Mouse (Mus musculus) heart, embryonic 14.5 days (tissue): ENCODE data around the gene 4930535I16Rik. TPM values are rescaled to one million over a fixed set of nuclear protein-coding genes. Genes with fewer than 3 reads are reported as not detected.

ENCODE experiments used
- ATAC-seq: fragments of 200-750 bp; cut with Nextera tagmentation; 2 replicates; pipeline ENCODE4 v1.8.0; 2017; ENCODE audit warnings: low read depth, moderate TSS enrichment; ENCODE audit not compliant: insufficient number of reproducible peaks, insufficient read depth, low FRiP score
- H3K27ac ChIP-seq, 2 experiments: fragments of 200-500 bp in 1 of 2; fragments of 300-500 bp in 1 of 2; sonication (generic) in 1 of 2; replicated peaks in 1 of 2; 2 replicates each; pipeline ENCODE4 v1.5.1; 2012 to 2014; ENCODE audit warnings: low read depth in 2 of 2, low read length in 2 of 2, control low read depth in 1 of 2, mild to moderate bottlenecking in 1 of 2, mixed read lengths in 1 of 2; ENCODE audit not compliant: control insufficient read depth in 1 of 2, insufficient read depth in 1 of 2
- H3K27me3 ChIP-seq: fragments of 300-500 bp; sonication (generic); 2 replicates; pipeline ENCODE4 v1.6.1; 2014; ENCODE audit warnings: mild to moderate bottlenecking, low read length, control low read depth; ENCODE audit not compliant: control insufficient read depth, insufficient read depth
- H3K36me3 ChIP-seq: fragments of 300-500 bp; sonication (generic); 2 replicates; pipeline ENCODE4 v1.6.1; 2014; ENCODE audit warnings: mild to moderate bottlenecking, control low read depth, low read length, mixed read lengths; ENCODE audit not compliant: control insufficient read depth, insufficient read depth
- H3K4me1 ChIP-seq, 2 experiments: fragments of 200-500 bp in 1 of 2; fragments of 300-500 bp in 1 of 2; sonication (generic) in 1 of 2; 2 replicates each; pipeline ENCODE4 v1.6.1; 2012 to 2014; ENCODE audit warnings: low read length in 2 of 2, control low read depth in 1 of 2, mixed read lengths in 1 of 2; ENCODE audit not compliant: control insufficient read depth in 2 of 2, insufficient read depth in 2 of 2
- H3K4me2 ChIP-seq: fragments of 300-500 bp; sonication (generic); 2 replicates; pipeline ENCODE4 v1.6.1; 2014; ENCODE audit warnings: mild to moderate bottlenecking, low read length
- H3K4me3 ChIP-seq, 2 experiments: fragments of 200-500 bp in 1 of 2; fragments of 300-500 bp in 1 of 2; sonication (generic) in 1 of 2; 2 replicates each; pipeline ENCODE4 v1.5.1; 2012 to 2014; ENCODE audit warnings: low read length in 2 of 2, mild to moderate bottlenecking in 2 of 2, control low read depth in 1 of 2, low read depth in 1 of 2, moderate library complexity in 1 of 2; ENCODE audit not compliant: control insufficient read depth in 1 of 2, insufficient read depth in 1 of 2
- H3K9ac ChIP-seq: fragments of 300-500 bp; sonication (generic); 2 replicates; pipeline ENCODE4 v1.6.1; 2014; ENCODE audit warnings: mild to moderate bottlenecking, low read length
- H3K9me3 ChIP-seq: fragments of 300-500 bp; sonication (generic); 2 replicates; pipeline ENCODE4 v1.6.1; 2016; ENCODE audit warnings: low read length, control low read depth; ENCODE audit not compliant: control insufficient read depth
- WGBS: fragments of 180-500 bp; shearing (Covaris S2); extraction: QIAGEN DNeasy Blood & Tissue Kit; methylation state at CpG from one replicate; pipeline ENCODE4 v1.1.7; 2014; 5-methylcytosine and 5-hydroxymethylcytosine counted together
- polyA plus RNA-seq: library from polyadenylated mRNA; unstranded; fragments of >200 nt; fragmentation: Nextera tagmentation; extraction: Ambion mirVana; gene quantifications from 2 replicates; pipeline ENCODE4 v1.2.1, GENCODE M21; 2014

The 4930535I16Rik gene
- not detected in 2 replicates for polyA plus RNA-seq

- under 1% methylated on average over 53 of the region's 63 CpGs for WGBS
- Histone ChIP-seq H3K27me3 (no peaks in the 10 kb centered on the region), H3K9me3 (no peaks in the 10 kb centered on the region), H3K4me3 (peak within 1 kb of the TSS; percentile 95 to 98), H3K4me2 (peak within 1 kb of the TSS; percentile 82), H3K9ac (peak within 1 kb of the TSS; percentile 95), H3K4me1 (peaks cover 6 to 22% of the 10 kb centered on the region in 2 experiments), H3K27ac (peak within 1 kb of the TSS; percentile 76 to 87), H3K36me3 (peaks cover 41% of the 10 kb centered on the region)
- peak; percentile 46 for ATAC-seq
These were observed at the start of gene 4930535I16Rik for GRCm38 (mm10) chr4:123917548-123918140. TSS of gene 4930535I16Rik (minus strand) at chr4:123918022.

GRCm38 (mm10) chr4:123962721-123963120, 44.9 kb upstream of the 4930535I16Rik start:
- Histone ChIP-seq H3K27ac (no peak overlapping the region), H3K4me1 (peaks cover 9 to 16% of the 10 kb centered on the region in 2 experiments), H3K4me2 (no peak overlapping the region), H3K4me3 (no peak overlapping the region), H3K27me3 (no peaks in the 10 kb centered on the region), H3K36me3 (no peaks in the 10 kb centered on the region), H3K9me3 (no peaks in the 10 kb centered on the region), H3K9ac (no peak overlapping the region)
- ATAC-seq: no peak
- 70% methylated on average over 9 of the region's 9 CpGs for WGBS

- Histone ChIP-seq H3K4me2 (peak overlapping the region; percentile 31), H3K27me3 (peaks cover 11% of the 10 kb centered on the region), H3K27ac (no peak overlapping the region), H3K9ac (no peak overlapping the region), H3K36me3 (no peaks in the 10 kb centered on the region), H3K4me3 (no peak overlapping the region), H3K9me3 (no peaks in the 10 kb centered on the region), H3K4me1 (peaks cover 6 to 15% of the 10 kb centered on the region in 2 experiments)
- 40% methylated on average over 4 of the region's 4 CpGs for WGBS
- no peak for ATAC-seq
These were observed 43.1 kb upstream of the 4930535I16Rik start for GRCm38 (mm10) chr4:123960955-123961354.

GRCm38 (mm10) chr4:123957891-123958290, 40.1 kb upstream of the 4930535I16Rik start:
- 63% methylated on average over 4 of the region's 4 CpGs for WGBS
- no peaks in the 10 kb centered on the region for H3K9me3 ChIP-seq
- H3K9ac ChIP-seq: no peak overlapping the region
- ATAC-seq: no peak
- H3K4me2 ChIP-seq: no peak overlapping the region
- H3K27me3 ChIP-seq: peaks cover 20% of the 10 kb centered on the region
- peaks cover 6 to 13% of the 10 kb centered on the region in 2 experiments; a peak in 3 of 4 replicates for H3K4me1 ChIP-seq
- H3K27ac ChIP-seq: no peak overlapping the region
- no peak overlapping the region for H3K4me3 ChIP-seq
- no peaks in the 10 kb centered on the region for H3K36me3 ChIP-seq

- no peak; the same call in 1 of the 2 replicates for ATAC-seq
- 55% methylated on average over 4 of the region's 4 CpGs for WGBS
These were observed 39.6 kb upstream of the 4930535I16Rik start for GRCm38 (mm10) chr4:123957492-123957808.

GRCm38 (mm10) chr4:123956703-123957491, 39.1 kb upstream of the 4930535I16Rik start:
- Histone ChIP-seq H3K27ac (no peak overlapping the region), H3K4me3 (peak overlapping the region; percentile 21 to 29), H3K4me2 (peak overlapping the region; percentile 61), H3K9ac (peak overlapping the region; percentile 50; the same call in 1 of the 2 replicates), H3K27me3 (peaks cover 20% of the 10 kb centered on the region), H3K4me1 (peaks cover 6 to 13% of the 10 kb centered on the region in 2 experiments; a peak in 3 of 4 replicates), H3K36me3 (no peaks in the 10 kb centered on the region), H3K9me3 (no peaks in the 10 kb centered on the region)
- 4% methylated on average over 31 of the region's 31 CpGs for WGBS
- no peak for ATAC-seq

More at GRCm38 (mm10) chr4:123957492-123957808, 39.6 kb upstream of the 4930535I16Rik start:
- H3K27ac ChIP-seq: no peak overlapping the region
- H3K36me3 ChIP-seq: no peaks in the 10 kb centered on the region
- peak overlapping the region; percentile 50; the same call in 1 of the 2 replicates for H3K9ac ChIP-seq
- H3K27me3 ChIP-seq: peaks cover 20% of the 10 kb centered on the region
- no peak overlapping the region for H3K4me3 ChIP-seq
- H3K4me1 ChIP-seq: peaks cover 6 to 13% of the 10 kb centered on the region in 2 experiments; a peak in 3 of 4 replicates
- peak overlapping the region; percentile 61 for H3K4me2 ChIP-seq
- no peaks in the 10 kb centered on the region for H3K9me3 ChIP-seq

GRCm38 (mm10) chr4:123952059-123952458, 34.2 kb upstream of the 4930535I16Rik start:
- H3K9me3 ChIP-seq: no peaks in the 10 kb centered on the region
- no peak overlapping the region for H3K4me2 ChIP-seq
- ATAC-seq: no peak
- H3K4me3 ChIP-seq: no peak overlapping the region
- H3K9ac ChIP-seq: no peak overlapping the region
- WGBS: 47% methylated on average over 8 of the region's 8 CpGs
- peaks cover 20% of the 10 kb centered on the region for H3K27me3 ChIP-seq
- H3K4me1 ChIP-seq: peaks cover 0 to 6% of the 10 kb centered on the region in 2 experiments; a peak in 1 of 4 replicates
- H3K27ac ChIP-seq: no peak overlapping the region
- no peaks in the 10 kb centered on the region for H3K36me3 ChIP-seq
